8 mouse cellular contexts compared by ENCODE assay signal in genomic region chr4:53451887-53452286, GRCm38 (mm10). TPM values are rescaled to one million over a fixed set of nuclear protein-coding genes. Genes with fewer than 3 reads are reported as not detected.
DNase-seq lines count a peak whose midpoint lies in the region; ATAC-seq and TF ChIP-seq lines count a peak whose summit lies in the region.

No protein-coding gene starts in this region.

- no peak overlapping the region for H3K27ac ChIP-seq in heart, postnatal 0 days (ENCODE audit: low read depth)
- H3K27ac ChIP-seq in forebrain, embryonic 12.5 days: no peak overlapping the region
- H3K27ac ChIP-seq in midbrain, embryonic 11.5 days (ENCODE audit: low read depth, low read length): no peak overlapping the region

- peaks cover 29% of the 10 kb centered on the region for H3K4me1 ChIP-seq in heart, postnatal 0 days (ENCODE audit: control insufficient read depth, insufficient read depth)
- H3K4me1 ChIP-seq in forebrain, embryonic 12.5 days: peaks cover 5% of the 10 kb centered on the region; the same call in 1 of the 2 replicates
- peaks cover 3% of the 10 kb centered on the region; the same call in 1 of the 2 replicates for H3K4me1 ChIP-seq in midbrain, embryonic 11.5 days (ENCODE audit: control insufficient read depth, insufficient read depth, low read length)

- no peak for TF ChIP-seq EP300 in heart, postnatal 0 days (IDR thresholded peaks at IDR 0.05; ENCODE audit: low read depth)

- WGBS in heart, postnatal 0 days: 32% methylated on average over 4 of the region's 4 CpGs
- 76% methylated on average over 4 of the region's 4 CpGs for WGBS in forebrain, embryonic 12.5 days
- 76% methylated on average over 4 of the region's 4 CpGs for WGBS in midbrain, embryonic 11.5 days

- H3K36me3 ChIP-seq in heart, postnatal 0 days (replicated peaks; ENCODE audit: control insufficient read depth, insufficient read depth, low read length): no peaks in the 10 kb centered on the region
- no peaks in the 10 kb centered on the region for H3K36me3 ChIP-seq in forebrain, embryonic 12.5 days (replicated peaks)
- no peaks in the 10 kb centered on the region for H3K36me3 ChIP-seq in midbrain, embryonic 11.5 days (ENCODE audit: control insufficient read depth, insufficient read depth, low read length)

- peak; percentile 82 for DNase-seq in adrenal gland, adult 2 months
- DNase-seq in adrenal gland, postnatal 4 days (ENCODE audit: low spot score in 2 of 2): no peak
- peak; percentile 30 to 31 for DNase-seq in spleen, postnatal 36 days (ENCODE audit: low spot score in 2 of 2)
- DNase-seq in spleen, adult 12 weeks (ENCODE audit: low spot score): no peak
- DNase-seq in heart, postnatal 0 days (ENCODE audit: low spot score): no peak
- DNase-seq in midbrain, embryonic 11.5 days (ENCODE audit: low spot score, missing footprints): no peak

- no peaks in the 10 kb centered on the region for H3K27me3 ChIP-seq in heart, postnatal 0 days (ENCODE audit: control insufficient read depth, insufficient read depth, low read length)
- H3K27me3 ChIP-seq in forebrain, embryonic 12.5 days: no peaks in the 10 kb centered on the region
- H3K27me3 ChIP-seq in midbrain, embryonic 11.5 days (ENCODE audit: control insufficient read depth, insufficient read depth, low read length): no peaks in the 10 kb centered on the region

- H3K4me2 ChIP-seq in heart, postnatal 0 days (ENCODE audit: low read depth, low read length): no peak overlapping the region
- no peak overlapping the region for H3K4me2 ChIP-seq in forebrain, embryonic 12.5 days
- no peak overlapping the region for H3K4me2 ChIP-seq in midbrain, embryonic 11.5 days

- no peaks in the 10 kb centered on the region for H3K9me3 ChIP-seq in heart, postnatal 0 days (replicated peaks; ENCODE audit: control insufficient read depth, low read length)
- H3K9me3 ChIP-seq in forebrain, embryonic 12.5 days: no peaks in the 10 kb centered on the region
- H3K9me3 ChIP-seq in midbrain, embryonic 11.5 days (ENCODE audit: control insufficient read depth, low read length): no peaks in the 10 kb centered on the region

- peak; percentile 33; the same call in 1 of the 2 replicates for ATAC-seq in heart, postnatal 0 days (ENCODE audit: insufficient read depth, low read depth)
- ATAC-seq in megakaryocyte-erythroid progenitor cell, adult 5-6 weeks (replicated peaks; ENCODE audit: low FRiP score, low TSS enrichment, poor library complexity, severe bottlenecking): peak; percentile 70
- no peak for ATAC-seq in forebrain, embryonic 12.5 days (ENCODE audit: low FRiP score)
- ATAC-seq in midbrain, embryonic 11.5 days (ENCODE audit: low FRiP score): no peak

- peak; percentile 44; the same call in 1 of the 2 replicates for TF ChIP-seq CTCF in heart, postnatal 0 days (IDR thresholded peaks at IDR 0.05; ENCODE audit: low read depth)

- H3K9ac ChIP-seq in heart, postnatal 0 days (replicated peaks; ENCODE audit: low read depth, low read length): no peak overlapping the region
- H3K9ac ChIP-seq in forebrain, embryonic 12.5 days: no peak overlapping the region
- no peak overlapping the region for H3K9ac ChIP-seq in midbrain, embryonic 11.5 days (ENCODE audit: low read length)

- H3K4me3 ChIP-seq in heart, postnatal 0 days (ENCODE audit: low read depth, low read length): no peak overlapping the region
- H3K4me3 ChIP-seq in forebrain, embryonic 12.5 days (replicated peaks): no peak overlapping the region
- no peak overlapping the region for H3K4me3 ChIP-seq in midbrain, embryonic 11.5 days (ENCODE audit: low read depth, low read length)

RNA-seq across cellular contexts. Expression of gene Slc44a1, which starts 11.7 kb away (rescaled TPM):
- 100 to 1,000 TPM in 1 of 2 experiments, 10 to 100 TPM in 1; 79.5 to 125 TPM for total RNA-seq in adrenal gland, adult 2 months (2021)
- 14.5 and 17.1 TPM in 2 replicates for polyA plus RNA-seq in adrenal gland, adult 2 months (2012; rRNA removed)
- total RNA-seq in adrenal gland, postnatal 4 days (2021): 10 to 100 TPM; 95.4 to 95.8 TPM
- 34.4 and 37.1 TPM in 2 replicates for total RNA-seq in heart, postnatal 0 days (2014; rRNA removed; ENCODE audit: low replicate concordance)
- polyA plus RNA-seq in heart, postnatal 0 days (2015; fragmentation: Nextera tagmentation; extraction: Ambion mirVana): 15.4 and 15.7 TPM in 2 replicates
- total RNA-seq in megakaryocyte-erythroid progenitor cell, adult 5-6 weeks (2014; fragmentation: Nextera tagmentation): 21.7 and 24.2 TPM in 2 replicates
- 18.0 and 21.5 TPM in 2 replicates for total RNA-seq in megakaryocyte-erythroid progenitor cell, adult 5-6 weeks (2017)
- 18.0 and 19.1 TPM in 2 replicates for polyA plus RNA-seq in forebrain, embryonic 12.5 days (2016; fragmentation: Nextera tagmentation; extraction: Ambion mirVana)
- polyA plus RNA-seq in midbrain, embryonic 11.5 days (2014; fragmentation: Nextera tagmentation; extraction: Ambion mirVana): 15.6 and 16.8 TPM in 2 replicates

Comparison
In these comparisons a context has a peak if more than half of its experiments do, and no peak if none do; other contexts are left out.
1. DNase-seq: peak in adrenal gland, adult 2 months (single experiment) and spleen, postnatal 36 days (2 of 2); none in adrenal gland, postnatal 4 days (0 of 2), spleen, adult 12 weeks (single experiment), heart, postnatal 0 days (single experiment) and midbrain, embryonic 11.5 days (single experiment).
2. ATAC-seq: peak in heart, postnatal 0 days (single experiment) and megakaryocyte-erythroid progenitor cell, adult 5-6 weeks (single experiment); none in forebrain, embryonic 12.5 days (single experiment) and midbrain, embryonic 11.5 days (single experiment).